Mouse (Mus musculus): ENCODE measurements around the gene Ndufs8. TPM values are rescaled to one million over a fixed set of nuclear protein-coding genes. Genes with fewer than 3 reads are reported as not detected.
A peak's percentile ranks its signal among the peaks of the same experiment; 100 is the strongest.
"Not testable (repeated sequence)": the region's sequence is repeated elsewhere in the genome, so short reads cannot be mapped to it uniquely, and the experiment has no call there.

The Ndufs8 gene
- 250 and 258 TPM in 2 replicates for polyA plus RNA-seq (2016; fragmentation: Nextera tagmentation; extraction: Ambion mirVana)

- Histone ChIP-seq H3K4me1 (peaks cover 30% of the 10 kb centered on the region), H3K27ac (replicated peaks) (peak within 1 kb of the TSS; percentile 93), H3K9me3 (no peaks in the 10 kb centered on the region), H3K4me3 (peak within 1 kb of the TSS; percentile 77), H3K27me3 (replicated peaks; ENCODE audit: low read depth, poor library complexity, severe bottlenecking) (no peaks in the 10 kb centered on the region), H3K36me3 (replicated peaks) (peaks cover 41% of the 10 kb centered on the region)
- WGBS: under 1% methylated on average over 43 of the region's 43 CpGs
- DNase-seq (ENCODE audit: low spot score): peak; percentile 94
Observed at GRCm38 (mm10) chr19:3912337-3913204, at the start of gene Ndufs8. TSS of gene Ndufs8 (minus strand) at chr19:3912774.

DNA sequence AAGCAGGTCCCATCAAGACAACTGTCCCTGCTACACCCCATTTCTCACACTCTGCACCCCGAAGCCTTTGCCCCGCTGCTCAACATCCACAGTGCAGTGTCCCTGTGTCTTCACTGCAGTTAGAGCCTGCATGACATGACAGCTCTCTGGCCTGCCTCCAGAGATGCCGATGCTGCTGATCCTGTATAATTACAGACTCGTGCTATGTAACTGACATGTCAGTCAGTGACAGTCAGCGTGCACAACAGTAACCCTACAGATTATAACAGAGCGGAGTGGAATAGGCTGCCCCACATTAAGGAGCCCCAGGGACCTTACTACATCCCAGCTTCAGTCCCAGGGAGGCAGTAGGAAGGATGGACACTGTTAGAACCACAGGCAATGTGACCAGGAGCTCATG lies 49.2 kb upstream of the Ndufs8 start:
- not testable (repeated sequence) for H3K4me3 ChIP-seq; H3K36me3 ChIP-seq (replicated peaks); H3K4me1 ChIP-seq; H3K27me3 ChIP-seq (replicated peaks; ENCODE audit: low read depth, poor library complexity, severe bottlenecking); H3K27ac ChIP-seq (replicated peaks); H3K9me3 ChIP-seq; DNase-seq (ENCODE audit: low spot score)
- 87% methylated on average over 6 of the region's 6 CpGs for WGBS

DNA sequence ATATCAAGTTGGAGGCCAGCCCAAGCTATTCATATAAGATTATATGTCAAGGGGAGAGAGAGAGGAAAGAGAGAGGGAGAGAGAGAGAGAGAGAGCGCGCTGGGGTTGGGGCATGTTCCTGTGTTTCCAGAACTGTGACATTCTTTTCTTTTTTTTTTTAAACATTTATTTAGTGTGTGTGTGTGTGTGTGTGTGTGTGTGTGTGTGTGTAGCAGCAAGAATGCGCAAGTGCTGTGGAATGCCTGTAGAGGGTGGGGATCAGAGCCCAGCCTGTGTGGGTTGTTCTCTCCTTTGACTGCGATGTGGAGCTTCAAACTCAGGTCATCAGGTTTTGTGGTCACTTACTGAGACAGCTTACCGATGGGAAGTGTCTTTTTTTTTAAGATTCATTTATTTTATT lies 47.6 kb upstream of the Ndufs8 start:
- Histone ChIP-seq H3K9me3 (no peaks in the 10 kb centered on the region), H3K4me1 (0 out of 2 replicates have a peak, but pooled peaks cover 3% of the 10 kb centered on the region), H3K27me3 (replicated peaks; ENCODE audit: low read depth, poor library complexity, severe bottlenecking) (no peaks in the 10 kb centered on the region), H3K27ac (replicated peaks) (no peak overlapping the region), H3K4me3 (no peak overlapping the region), H3K36me3 (replicated peaks) (no peaks in the 10 kb centered on the region)
- DNase-seq (ENCODE audit: low spot score): no peak
- WGBS: 85% methylated on average over 5 of the region's 5 CpGs

DNA sequence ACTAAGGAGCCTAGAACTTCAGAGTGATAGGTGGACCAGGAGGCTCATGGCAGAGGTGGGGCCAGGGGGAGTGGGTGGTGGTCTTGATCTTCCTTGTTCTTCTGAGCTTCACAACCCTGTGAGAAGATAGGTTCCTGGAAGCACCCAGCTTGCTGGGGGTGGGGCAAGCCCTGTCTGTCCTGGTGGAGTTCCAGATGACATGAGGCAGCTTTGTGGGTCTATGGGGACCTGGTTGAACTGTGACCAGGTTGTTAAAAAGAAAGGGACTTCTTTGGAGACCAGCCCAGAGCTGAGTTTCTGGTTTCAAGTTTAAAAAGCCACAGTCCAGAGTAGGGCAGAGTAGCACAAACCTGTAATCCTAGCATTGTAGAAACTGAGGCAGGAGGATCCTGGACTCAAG lies 46.5 kb upstream of the Ndufs8 start:
- DNase-seq (ENCODE audit: low spot score): no peak
- Histone ChIP-seq H3K27ac (replicated peaks) (no peak overlapping the region), H3K9me3 (no peaks in the 10 kb centered on the region), H3K27me3 (replicated peaks; ENCODE audit: low read depth, poor library complexity, severe bottlenecking) (no peaks in the 10 kb centered on the region), H3K4me1 (0 out of 2 replicates have a peak, but pooled peaks cover 3% of the 10 kb centered on the region), H3K4me3 (no peak overlapping the region), H3K36me3 (replicated peaks) (no peaks in the 10 kb centered on the region)

DNA sequence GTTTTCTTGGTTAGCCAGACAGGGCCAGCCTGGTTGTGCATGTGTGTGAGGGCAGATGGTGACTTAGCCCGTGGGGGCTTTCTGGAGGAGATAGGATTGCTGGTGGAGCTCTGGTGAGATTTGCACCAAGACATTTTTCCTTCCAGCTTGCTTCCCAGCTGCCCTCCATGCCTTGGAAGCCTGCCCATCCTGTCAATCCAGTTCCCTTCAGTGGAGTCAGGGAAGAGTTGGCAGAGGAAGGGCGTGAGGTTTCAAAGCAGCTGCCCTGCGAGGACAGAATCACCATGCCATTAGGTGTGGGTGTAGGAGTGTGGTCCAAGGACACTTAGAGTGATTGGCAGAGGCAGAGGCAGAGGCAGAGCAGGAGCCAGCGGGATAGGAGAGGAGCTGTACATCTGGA lies 45.9 kb upstream of the Ndufs8 start, which contains the start of gene Aldh3b3:
Gene Aldh3b3, plus strand, starts transcription at position 176 of the 400 bp plus-strand sequence.
- no peaks in the 10 kb centered on the region for H3K36me3 ChIP-seq (replicated peaks)
- H3K27ac ChIP-seq (replicated peaks): no peak within 1 kb of the TSS
- no peaks in the 10 kb centered on the region for H3K9me3 ChIP-seq
- H3K27me3 ChIP-seq (replicated peaks; ENCODE audit: low read depth, poor library complexity, severe bottlenecking): no peaks in the 10 kb centered on the region
- H3K4me1 ChIP-seq: 0 out of 2 replicates have a peak, but pooled peaks cover 3% of the 10 kb centered on the region
- WGBS: 80% methylated on average over 4 of the region's 4 CpGs
- H3K4me3 ChIP-seq: no peak within 1 kb of the TSS
- DNase-seq (ENCODE audit: low spot score): no peak

- H3K36me3 ChIP-seq (replicated peaks); H3K27me3 ChIP-seq (replicated peaks; ENCODE audit: low read depth, poor library complexity, severe bottlenecking); H3K4me1 ChIP-seq; H3K27ac ChIP-seq (replicated peaks); H3K9me3 ChIP-seq; H3K4me3 ChIP-seq; DNase-seq (ENCODE audit: low spot score): not testable (repeated sequence)
- 76% methylated on average over 5 of the region's 5 CpGs for WGBS
Observed at GRCm38 (mm10) chr19:3957296-3958036, 44.9 kb upstream of the Ndufs8 start.

DNA sequence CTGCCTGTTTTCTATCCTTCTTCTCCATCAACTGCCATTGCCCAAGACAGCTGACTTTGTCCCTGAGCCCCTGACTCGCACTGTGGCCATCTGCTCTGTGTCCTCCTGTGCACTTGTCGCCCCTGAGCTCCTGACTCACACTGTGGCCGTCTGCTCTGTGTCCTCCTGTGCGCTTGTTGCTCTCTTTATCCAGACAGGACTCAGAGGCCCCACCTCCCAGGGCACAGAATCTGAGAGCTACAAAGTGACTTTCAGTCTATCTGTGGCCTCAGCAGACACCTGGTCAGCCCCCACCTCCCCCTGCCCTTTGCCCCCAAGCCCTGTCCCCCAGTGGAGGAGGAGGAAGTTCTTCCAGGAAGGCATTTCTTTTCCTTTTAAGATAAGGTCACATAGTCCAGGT lies 43.2 kb upstream of the Ndufs8 start:
- Histone ChIP-seq H3K36me3 (replicated peaks) (no peaks in the 10 kb centered on the region), H3K27me3 (replicated peaks; ENCODE audit: low read depth, poor library complexity, severe bottlenecking) (no peaks in the 10 kb centered on the region), H3K4me1 (0 out of 2 replicates have a peak, but pooled peaks cover 3% of the 10 kb centered on the region), H3K4me3 (no peak overlapping the region), H3K27ac (replicated peaks) (no peak overlapping the region), H3K9me3 (no peaks in the 10 kb centered on the region)
- DNase-seq (ENCODE audit: low spot score): no peak
- 69% methylated on average over 4 of the region's 4 CpGs for WGBS

GRCm38 (mm10) chr19:3955033-3955432 lies 42.5 kb upstream of the Ndufs8 start:
- Histone ChIP-seq H3K27me3 (replicated peaks; ENCODE audit: low read depth, poor library complexity, severe bottlenecking) (no peaks in the 10 kb centered on the region), H3K4me1 (0 out of 2 replicates have a peak, but pooled peaks cover 3% of the 10 kb centered on the region), H3K4me3 (no peak overlapping the region), H3K9me3 (no peaks in the 10 kb centered on the region), H3K36me3 (replicated peaks) (no peaks in the 10 kb centered on the region), H3K27ac (replicated peaks) (no peak overlapping the region)
- no peak for DNase-seq (ENCODE audit: low spot score)
- WGBS: 81% methylated on average over 3 of the region's 3 CpGs

GRCm38 (mm10) chr19:3952099-3952498 lies 39.5 kb upstream of the Ndufs8 start:
- no peaks in the 10 kb centered on the region for H3K36me3 ChIP-seq (replicated peaks)
- 0 out of 2 replicates have a peak, but pooled peaks cover 3% of the 10 kb centered on the region for H3K4me1 ChIP-seq
- H3K9me3 ChIP-seq: no peaks in the 10 kb centered on the region
- H3K4me3 ChIP-seq: no peak overlapping the region
- no peaks in the 10 kb centered on the region for H3K27me3 ChIP-seq (replicated peaks; ENCODE audit: low read depth, poor library complexity, severe bottlenecking)
- WGBS: 50% methylated on average over 1 of the region's 1 CpGs
- H3K27ac ChIP-seq (replicated peaks): no peak overlapping the region
- DNase-seq (ENCODE audit: low spot score): no peak

DNA sequence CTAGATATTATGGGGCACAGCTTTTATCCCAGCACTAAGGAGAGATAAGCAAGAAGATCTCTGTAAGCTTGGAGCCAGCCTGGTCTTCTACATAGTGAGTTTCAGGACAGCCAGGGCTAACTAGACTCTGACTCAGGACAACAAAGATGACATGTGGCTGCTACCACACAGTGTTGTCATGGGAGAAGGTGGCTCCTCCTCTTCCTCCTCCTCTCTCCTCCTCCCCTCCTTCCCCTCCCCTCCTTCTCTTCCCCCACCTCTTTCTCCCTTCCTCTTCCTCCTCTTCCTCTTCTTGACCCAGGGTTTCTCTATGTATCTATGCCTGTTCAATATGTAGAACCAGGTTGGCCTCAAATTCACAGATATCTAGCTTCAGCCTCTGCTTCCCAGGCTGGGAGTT lies 38.9 kb upstream of the Ndufs8 start:
- no peak overlapping the region for H3K4me3 ChIP-seq
- DNase-seq (ENCODE audit: low spot score): no peak
- H3K4me1 ChIP-seq: peaks cover 3% of the 10 kb centered on the region; the same call in 1 of the 2 replicates
- H3K9me3 ChIP-seq: no peaks in the 10 kb centered on the region
- H3K36me3 ChIP-seq (replicated peaks): no peaks in the 10 kb centered on the region
- no peak overlapping the region for H3K27ac ChIP-seq (replicated peaks)
- H3K27me3 ChIP-seq (replicated peaks; ENCODE audit: low read depth, poor library complexity, severe bottlenecking): no peaks in the 10 kb centered on the region

- no peak overlapping the region for H3K4me3 ChIP-seq
- no peaks in the 10 kb centered on the region for H3K27me3 ChIP-seq (replicated peaks; ENCODE audit: low read depth, poor library complexity, severe bottlenecking)
- DNase-seq (ENCODE audit: low spot score): no peak
- 75% methylated on average over 3 of the region's 3 CpGs for WGBS
- no peaks in the 10 kb centered on the region for H3K9me3 ChIP-seq
- H3K4me1 ChIP-seq: peaks cover 3% of the 10 kb centered on the region
- no peak overlapping the region for H3K27ac ChIP-seq (replicated peaks)
- H3K36me3 ChIP-seq (replicated peaks): no peaks in the 10 kb centered on the region
Observed at GRCm38 (mm10) chr19:3950331-3950730, 37.8 kb upstream of the Ndufs8 start.

- no peaks in the 10 kb centered on the region for H3K36me3 ChIP-seq (replicated peaks)
Observed at GRCm38 (mm10) chr19:3948546-3948945, 36.0 kb upstream of the Ndufs8 start.

More at GRCm38 (mm10) chr19:3948546-3948945, 36.0 kb upstream of the Ndufs8 start:
- Histone ChIP-seq H3K9me3 (no peaks in the 10 kb centered on the region), H3K27ac (replicated peaks) (no peak overlapping the region), H3K4me3 (no peak overlapping the region), H3K4me1 (peaks cover 3% of the 10 kb centered on the region), H3K27me3 (replicated peaks; ENCODE audit: low read depth, poor library complexity, severe bottlenecking) (peaks cover 8% of the 10 kb centered on the region)
- WGBS: 69% methylated on average over 14 of the region's 14 CpGs
- no peak for DNase-seq (ENCODE audit: low spot score)

Measured in embryonic facial prominence, embryonic 10.5 days (tissue).